Mouse (Mus musculus) cerebellum, postnatal 25 days (tissue): ENCODE measurements around the gene Nln.
A peak's percentile ranks its signal among the peaks of the same experiment; 100 is the strongest.

Source experiments
- DNase-seq, 2 experiments: peaks; one replicate each; pipeline ENCODE4 v3.0.0; 2021; ENCODE audit warnings: mixed read lengths in 2 of 2

Gene Nln

DNA sequence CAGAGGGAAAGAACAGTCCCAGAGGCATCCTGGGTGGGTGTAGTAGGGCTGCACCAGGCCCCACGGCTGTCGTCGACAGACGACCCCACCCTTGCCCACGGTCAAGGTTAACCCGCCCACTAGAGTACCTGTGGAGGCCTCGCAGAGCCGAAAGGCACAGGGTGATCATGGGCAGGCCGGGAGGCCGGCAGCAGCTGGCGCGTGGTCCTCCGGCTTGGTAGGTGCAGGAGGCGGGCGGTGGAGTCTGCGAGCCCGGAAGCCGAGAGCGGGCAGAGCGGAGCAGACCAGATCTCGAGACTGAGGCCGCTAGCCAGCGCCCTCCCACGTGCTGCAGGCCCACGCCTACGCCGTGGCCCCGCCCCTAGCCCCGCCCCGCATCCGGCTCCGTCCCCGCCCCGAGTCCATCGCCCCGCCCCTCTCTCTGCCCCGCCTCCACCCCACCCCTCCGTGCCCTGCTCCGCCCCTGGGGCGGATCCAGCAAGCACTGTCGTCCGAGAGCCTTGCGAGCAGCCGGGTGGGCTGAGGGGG is at the start of gene Nln, which contains the start of gene Sgtb:
TSS of gene Nln (minus strand) at position 327 of the 528 bp plus-strand sequence.
TSS of gene Sgtb (plus strand) at position 454 of the 528 bp plus-strand sequence.
- DNase-seq = peak; percentile 80 to 94

DNA sequence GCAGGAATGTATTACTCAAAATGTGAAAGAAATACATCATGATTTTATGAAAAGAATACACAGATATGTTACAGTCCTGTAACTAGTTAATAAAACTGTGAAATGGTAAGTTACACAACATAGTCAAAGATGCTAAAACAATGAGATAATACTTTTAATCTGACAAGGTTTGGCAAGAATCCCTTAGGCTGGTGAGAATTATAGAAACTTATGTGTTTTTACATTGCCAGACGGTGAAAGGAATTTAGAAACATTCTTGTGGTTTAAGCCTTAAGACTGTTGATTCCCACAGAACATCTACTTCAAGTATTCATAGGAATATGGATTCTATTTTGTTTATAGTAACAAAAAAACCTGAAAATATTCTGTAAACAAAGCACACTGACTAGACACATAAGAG is 46.3 kb upstream of the Nln start:
- no peak for DNase-seq

DNA sequence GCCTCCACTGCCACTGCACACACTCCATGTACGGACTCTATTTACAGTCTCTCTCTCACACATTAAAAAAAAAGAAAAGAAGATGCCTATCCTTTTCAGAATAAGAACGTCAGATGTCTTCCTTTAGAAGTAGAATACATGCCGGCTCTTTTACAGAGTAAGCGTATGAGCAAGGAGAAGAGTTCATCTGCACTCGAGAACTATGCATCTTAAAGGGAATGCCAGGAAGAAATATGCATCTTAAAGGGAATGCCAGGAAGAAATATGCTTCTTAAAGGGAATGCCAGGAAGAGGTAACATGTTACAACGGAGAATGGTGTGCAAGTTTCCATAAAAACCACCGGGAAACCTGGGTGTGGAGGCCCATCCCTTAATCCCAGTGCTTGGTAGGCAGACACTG is 45.7 kb upstream of the Nln start:
- DNase-seq = no peak

DNA sequence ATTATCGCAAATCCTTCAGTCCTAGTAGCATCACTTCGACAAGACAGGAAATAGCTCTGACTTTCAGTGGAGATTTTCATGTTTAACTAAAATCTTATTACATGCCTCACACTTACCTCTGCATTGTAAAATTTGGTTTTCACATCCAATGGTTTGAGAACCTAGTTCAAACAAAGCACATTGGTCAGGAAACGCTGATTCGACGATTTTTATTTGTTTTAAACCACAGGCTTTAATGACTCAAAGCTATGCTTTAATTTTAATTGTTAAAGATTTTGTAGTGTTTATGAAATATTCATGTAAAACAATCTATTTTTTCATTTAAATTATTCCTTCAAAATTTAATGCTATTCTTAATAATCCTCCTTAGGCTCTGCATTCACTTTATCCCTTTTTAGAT is 44.8 kb upstream of the Nln start:
- no peak for DNase-seq

DNA sequence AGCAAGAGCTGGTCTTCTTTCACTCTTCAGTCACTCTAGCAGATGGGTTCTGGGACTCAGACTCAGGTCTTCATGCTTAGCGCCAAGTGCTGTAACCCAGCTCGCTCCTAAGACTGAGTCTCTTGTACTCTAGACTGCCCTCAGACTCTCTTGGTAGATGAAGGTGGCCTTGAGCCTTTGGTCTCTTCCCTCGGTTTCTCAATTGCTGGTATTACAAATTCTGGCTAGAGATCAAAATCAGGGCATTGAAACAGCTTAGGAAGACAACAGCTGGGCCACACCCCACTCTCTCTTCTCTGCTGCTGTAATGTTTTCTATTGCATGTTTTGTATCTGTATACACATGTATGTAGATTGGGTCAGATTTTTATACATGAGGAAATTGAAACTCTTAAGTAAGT is 36.2 kb upstream of the Nln start:
- no peak for DNase-seq

DNA sequence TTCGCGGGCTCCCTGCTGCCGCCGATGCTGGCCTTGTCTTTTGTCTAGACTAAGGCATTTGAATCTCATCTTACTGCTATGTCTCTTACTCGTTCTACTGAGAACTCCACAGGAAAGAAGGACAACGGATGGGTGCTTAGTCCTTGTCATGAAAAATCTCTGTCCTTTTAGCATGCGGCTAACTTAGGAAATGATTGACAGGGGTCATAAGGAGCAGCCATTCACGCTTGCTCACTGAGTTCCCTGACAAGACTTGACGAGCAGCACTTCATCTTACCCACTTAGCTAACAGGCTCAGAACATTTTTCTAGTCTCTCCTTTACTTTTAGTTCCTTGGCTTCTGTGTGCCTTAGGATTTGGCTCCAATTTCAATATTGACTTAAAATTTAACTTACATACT is 35.5 kb upstream of the Nln start:
- no peak for DNase-seq

DNA sequence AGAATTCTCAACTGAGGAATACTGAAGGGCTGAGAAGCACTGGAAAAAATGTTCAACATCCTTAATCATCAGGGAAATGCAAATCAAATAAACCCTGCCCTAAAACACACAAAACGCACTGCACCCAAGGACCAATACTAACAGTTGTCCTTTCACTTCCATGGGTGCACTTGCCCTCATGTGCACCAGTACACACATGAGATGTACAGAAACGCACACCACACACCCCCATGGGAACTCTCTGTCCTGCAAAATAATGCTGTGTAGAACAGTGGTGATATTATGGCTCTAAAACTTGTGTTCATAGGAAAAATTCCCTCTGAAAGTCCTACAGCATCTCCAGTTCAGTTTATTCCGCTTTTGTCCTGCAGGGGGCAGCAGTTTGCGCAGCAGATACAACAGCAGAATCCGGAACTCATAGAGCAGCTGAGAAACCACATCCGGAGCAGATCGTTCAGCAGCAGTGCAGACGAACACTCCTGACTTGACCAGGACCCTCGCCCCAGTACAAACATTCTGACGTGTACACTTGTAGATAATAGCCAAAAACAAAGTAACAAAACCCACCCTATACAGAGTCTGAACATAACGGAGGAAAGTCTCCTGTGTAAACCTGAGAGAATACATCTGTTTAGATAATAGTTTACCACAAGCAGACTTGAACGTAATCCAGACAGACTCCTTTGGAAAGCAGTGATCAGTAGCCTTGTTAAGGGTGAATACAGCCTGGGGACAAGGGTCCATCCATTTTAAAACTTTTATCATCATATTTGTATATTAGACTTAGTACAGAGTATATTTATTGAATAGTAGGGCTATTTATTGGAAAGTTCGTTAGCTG is 30.2 kb upstream of the Nln start:
- DNase-seq = peak; percentile 81 to 88

DNA sequence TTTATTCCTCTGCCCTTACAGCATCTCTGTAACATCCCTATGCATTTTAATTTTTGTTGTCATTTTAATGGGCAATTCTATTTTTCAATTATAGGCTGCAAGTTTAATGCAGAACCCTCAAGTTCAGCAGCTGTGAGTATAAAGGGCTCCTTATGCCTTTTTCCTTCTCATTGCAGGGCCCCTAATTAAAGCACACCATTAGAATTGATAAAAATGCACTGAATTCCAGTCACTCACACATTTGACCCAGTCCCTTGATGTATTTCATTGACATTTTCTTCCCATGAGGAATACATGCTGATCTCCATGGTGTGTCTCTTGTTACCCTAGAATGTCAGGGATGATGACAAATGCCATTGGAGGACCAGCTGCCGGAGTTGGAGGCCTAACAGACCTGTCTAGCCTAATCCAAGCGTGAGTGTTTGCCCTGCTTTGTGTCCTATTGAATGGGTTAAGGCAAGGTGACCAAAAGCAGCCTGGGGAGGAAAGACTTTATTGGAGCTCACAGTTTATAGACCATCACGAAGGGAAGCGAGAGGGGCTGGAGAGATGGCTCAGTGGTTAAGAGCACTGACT is 25.2 kb upstream of the Nln start:
- DNase-seq = no peak

DNA sequence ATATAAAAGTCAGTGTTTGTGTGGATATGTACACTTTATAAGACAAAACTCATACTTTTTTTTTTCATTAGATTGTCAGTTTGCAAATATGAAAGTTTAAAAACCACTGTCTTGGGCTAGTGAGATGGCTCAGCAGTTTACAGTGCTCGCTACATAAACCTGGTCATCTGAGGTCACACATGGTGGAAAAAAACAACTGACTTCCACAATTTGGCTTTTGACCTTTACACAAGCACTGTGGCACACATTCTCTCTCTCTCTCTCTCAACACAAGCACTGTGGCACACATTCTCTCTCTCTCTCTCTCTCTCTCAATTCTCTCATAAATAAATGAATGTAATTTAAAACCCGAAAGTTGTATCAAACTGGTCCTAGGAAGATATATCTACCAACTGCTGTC is 23.1 kb upstream of the Nln start:
- no peak for DNase-seq

DNA sequence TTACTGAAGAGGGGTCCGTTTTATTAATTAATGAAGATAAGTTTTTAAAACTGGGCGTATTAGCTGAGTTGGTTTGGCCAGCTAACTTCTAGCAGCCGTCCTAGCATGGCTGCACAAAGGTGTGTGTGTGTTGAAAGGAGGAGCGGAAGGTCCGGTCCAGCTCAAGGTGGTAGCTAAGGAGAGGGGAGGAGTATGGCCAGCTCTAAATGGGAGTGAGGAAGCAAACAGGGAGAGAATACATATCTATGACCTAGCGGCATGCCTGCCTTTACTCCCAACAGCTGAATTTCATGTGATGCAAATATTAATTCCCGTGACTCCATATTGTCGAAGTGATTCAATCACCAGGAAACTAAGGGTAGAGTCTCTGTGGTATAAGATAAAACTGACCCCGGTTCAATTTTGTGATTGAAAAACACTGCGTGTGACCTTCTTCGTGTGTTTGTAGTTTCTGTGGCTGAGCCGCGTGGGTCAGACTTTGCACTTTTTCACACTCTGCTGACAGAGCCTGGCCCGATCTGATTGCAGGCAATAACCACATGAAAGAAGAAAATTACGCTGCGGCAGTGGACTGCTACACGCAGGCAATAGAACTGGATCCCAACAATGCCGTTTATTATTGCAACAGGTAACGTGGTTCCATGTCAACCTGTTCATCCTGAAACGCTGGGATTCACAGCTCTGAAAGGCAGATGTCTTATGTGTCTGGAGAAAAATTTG is 14.4 kb upstream of the Nln start:
- no peak for DNase-seq

DNA sequence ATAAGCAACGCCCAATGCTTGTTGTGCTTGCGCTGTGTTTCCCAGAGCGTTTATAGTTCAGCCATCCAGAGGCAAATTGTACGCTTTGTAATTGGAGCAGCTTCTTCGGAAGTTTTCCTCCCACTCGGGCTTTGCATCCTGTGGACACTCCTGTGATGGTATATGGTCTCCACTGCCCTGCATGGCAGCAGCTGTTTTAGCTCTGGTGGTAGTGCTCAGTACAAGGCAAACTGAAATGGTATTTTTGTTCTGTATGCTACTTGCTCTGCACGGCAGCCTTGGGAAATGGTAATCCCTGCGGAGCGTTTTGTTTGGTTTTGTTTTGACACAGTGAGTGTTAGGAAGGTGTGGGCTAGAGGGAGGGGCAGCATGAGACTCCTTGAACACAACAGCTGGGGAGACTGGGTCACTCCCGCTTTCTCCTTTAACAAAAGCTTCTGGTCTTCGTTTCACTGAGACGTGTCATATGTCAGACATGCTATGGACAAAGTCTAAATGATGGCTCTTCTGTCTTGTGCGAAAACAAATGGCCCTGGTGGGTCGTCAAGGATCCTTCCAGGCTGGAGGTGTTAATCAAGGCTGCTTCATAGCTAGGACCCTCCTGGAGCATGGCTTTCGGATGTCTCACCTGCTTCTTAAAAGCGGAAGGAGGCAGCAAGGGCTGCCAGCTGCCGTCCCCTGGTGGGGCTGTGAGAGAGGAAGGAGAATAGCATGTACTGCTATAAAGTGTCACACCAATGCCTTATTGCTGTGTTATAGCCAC is 12.8 kb upstream of the Nln start:
- no peak for DNase-seq

DNA sequence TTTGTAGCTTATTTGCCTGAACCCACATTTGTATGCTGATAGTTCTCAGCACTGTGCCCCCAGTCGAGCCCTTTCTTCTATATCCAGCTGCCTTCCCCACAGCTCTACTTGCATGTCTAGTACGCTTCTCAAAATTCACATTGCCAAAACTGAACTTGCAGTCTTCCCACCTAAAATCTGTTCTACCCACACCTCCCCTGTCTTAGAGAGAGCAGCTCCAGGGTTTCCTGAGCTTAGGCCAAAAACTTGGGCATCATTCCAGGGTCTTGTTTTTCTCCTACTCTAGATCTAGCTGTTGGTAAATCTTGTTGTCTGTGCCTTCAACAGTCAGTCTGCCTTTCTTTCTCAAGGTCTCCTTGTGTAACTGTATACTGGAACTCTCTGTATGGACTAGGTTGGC is 5.4 kb upstream of the Nln start:
- no peak for DNase-seq

DNA sequence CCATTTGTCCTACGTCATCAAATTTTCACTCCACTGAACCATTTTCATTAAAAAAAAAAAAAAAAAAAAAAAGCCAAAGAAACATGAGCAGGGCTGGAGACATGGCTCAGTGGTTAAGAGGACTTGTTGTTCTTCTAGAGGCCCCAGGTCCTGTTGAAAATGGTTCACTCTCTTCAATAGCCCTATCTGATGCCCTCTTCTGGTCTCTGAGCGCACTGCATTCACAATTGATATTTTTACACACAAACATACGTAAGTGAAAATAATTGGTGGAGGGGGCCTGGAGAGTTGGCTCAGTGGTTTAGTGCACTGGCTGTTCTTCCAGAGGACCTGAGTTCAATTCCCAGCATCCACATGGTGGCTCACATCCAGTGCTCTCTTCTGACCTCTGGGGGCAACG is 4.4 kb upstream of the Nln start:
- no peak for DNase-seq

DNA sequence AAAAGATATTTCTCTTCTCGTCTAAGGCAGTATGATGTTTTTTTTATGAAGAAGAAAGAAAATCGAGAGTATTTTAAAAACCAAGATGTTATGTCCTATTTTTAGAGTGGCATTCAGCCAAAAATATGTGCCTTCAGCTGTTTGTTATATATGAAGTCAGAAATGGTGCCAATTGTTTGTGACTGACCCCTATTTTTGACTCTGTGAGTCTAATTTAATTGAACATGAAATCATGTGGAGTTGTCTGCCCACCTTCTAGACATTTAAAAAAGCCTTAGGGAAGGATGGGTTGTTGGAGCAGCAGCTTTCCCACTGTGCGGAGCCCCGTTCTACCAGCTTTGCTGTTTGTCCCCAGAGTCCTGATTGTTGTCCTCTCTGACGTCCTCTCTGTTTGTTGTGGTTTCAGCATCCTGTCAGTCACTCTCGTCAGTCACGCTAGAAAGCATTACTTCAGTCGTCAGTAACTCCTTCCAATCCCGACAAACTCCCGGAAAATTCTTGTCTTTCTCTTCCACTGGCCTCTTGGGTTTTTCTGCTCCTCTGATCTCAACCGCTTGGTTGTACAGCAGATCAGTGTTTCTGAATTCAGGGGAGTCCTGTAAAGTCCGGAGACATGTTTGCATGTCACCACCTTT is 3.0 kb upstream of the Nln start:
- no peak for DNase-seq

DNA sequence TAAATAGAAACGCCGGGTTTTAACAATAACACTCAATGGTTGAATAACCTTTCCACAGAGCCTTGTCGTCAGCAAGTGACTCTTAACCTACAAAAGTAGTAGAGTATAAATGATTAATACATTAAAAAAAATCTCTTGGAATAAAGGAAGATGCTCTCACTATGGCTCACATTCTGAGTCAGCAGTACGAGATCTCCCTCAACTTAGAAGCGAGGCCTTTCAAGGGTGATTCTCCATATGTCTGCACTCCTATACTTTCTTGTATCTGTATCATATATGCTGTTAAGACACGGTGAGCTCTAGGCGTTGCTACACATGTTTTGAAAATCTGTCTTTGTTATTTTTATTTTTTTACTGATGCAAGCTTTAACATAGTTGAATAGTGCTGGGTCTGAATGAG is 1.1 kb upstream of the Nln start:
- DNase-seq = no peak

DNA sequence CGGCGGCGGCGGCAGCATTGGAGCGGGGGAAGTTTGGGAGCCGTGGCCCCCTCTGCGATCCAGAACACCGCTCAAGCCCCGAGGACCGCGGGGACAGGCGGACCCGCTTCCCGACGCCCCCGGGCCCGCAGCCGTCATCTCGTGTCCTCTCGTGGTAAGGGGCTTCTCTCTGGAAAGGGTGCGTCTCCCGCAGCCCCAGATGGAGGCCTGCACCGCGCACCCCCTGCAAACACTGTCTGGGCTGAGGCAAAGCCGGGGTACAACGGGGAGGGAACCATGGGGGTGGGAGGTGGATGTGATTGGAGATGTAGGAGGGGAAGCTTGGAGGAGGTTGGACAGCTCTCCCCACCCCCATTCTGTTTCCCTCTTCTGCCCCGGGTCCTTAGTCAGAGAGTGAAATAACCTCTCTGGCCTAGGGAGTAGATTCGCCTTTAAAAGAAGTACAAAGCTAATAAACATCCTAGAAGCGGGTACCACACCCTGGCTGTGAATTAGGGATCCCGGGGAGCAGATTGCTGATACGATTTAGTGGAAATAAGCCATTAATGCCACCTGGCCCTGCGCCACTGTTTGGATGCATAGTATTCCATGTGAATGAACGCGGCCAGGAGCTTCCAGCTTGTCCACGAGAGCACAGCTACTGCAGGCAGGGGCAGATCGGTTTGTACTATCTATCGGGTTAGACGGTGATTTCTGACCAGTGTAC is 555 bp upstream of the Nln start:
- DNase-seq = peak; percentile 70 to 79

DNA sequence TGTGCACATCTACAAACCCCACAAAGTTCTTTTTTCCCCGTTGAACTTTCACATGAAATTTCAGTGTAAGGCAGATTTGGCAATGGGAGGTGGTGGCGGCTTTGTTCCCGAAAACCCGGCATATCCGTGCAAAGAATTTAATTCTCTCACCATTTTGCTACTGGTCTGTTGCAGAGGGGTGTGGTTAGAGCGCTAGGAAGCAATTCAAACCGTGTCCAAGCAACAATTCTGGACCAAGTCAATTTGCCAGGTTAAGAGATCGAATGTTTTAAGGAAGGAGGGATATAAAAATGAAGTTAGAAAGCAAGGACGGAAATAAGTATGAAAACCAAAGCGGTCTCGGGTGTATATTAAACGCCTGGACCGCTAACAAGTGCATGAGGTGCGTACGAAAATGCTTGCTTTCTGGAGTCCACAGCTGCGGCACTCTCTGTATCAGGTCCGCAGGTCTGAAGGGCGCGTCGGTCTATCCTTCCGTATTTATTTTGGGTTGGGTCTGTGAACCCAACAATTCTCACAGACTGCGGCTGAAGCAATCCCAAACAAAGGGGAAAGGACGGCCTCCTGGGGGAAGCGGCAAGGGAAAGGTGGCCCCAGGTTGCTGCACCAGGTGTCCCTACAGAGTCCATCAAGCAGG is 645 bp downstream of the Nln start:
- no peak for DNase-seq

DNA sequence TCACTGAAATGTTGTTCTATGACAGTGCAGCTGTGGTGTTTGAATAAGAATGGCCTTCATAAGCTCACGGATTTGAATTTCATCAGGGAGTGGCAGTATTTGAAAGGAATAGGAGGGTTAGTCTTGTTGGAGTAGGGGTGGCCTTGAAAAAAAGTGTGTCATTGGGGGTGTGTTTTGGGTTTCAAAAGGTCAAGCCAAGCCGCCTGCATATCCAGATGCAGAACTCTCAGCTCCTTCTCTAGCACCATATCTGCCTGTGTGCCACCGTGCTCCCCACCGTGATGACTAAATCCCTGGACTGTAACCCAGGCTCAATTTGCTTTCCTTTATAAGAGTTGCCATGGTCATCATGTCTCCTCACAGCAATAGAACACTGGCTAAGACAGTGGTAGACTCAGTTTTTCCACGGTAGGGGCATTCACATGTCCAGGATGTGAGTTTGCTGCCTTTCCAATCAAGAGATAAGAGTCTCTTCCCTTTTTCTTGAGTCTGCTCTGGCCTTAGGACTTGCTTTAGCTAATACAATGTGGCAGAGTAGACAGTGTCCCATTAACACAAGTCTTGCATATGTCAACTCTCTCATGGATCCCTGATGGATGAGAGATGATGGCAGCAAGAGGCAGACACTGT is 7.7 kb downstream of the Nln start:
- no peak for DNase-seq

DNA sequence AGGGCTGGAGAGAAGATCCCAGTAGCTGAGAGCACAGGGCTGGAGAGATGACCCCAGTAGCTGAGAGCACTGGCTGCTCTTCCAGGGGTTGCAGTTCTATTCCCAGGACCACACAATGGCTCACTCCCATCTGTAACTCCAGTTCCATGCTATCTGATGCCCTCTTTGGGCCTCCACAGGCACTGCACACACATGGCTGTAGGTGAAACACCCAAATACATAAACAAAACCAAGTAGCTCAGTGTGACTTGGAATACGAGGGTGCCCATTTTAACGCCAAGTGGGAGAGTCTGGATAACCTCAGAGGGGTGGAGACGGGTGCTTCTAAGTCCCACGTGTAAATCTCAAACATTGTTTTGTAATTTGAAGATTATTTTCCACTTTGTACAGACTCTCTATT is 9.0 kb downstream of the Nln start:
- no peak for DNase-seq

DNA sequence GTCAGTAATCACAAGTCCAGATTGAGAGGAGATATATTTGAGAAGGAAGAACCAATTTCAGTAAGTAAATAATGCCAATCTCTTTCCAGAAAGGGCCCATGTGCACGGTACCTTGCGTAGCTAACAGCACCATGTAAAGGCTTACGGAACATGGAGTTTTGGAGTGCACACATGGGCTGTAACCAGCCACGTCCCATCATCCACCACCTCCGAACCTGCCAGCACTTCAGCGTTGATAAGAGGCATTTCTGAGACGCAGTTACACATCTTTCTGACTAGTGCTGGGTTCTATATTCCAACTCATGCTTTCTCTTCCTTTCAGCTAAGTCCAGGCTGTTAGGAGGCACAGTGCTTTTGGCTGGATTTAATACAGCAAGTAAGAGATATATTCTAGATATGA is 12.2 kb downstream of the Nln start:
- no peak for DNase-seq

DNA sequence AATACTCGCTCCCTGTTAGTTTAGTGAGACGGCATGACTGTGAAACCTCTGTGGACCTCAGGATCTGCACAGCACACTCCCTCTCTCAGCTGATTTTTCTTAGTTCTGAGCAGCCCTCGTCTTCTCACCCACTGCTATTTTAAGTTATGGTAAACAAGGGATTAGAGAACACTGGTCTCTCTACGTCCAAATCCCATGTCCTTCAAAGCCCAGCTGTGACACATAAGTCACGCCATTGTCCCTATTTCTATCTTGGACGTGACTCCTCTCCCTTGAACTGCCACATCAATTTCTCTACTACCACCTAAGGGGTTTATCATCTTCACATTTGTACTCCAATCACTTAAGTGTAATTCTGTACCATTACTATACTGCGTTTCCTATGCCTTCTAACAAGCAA is 13.5 kb downstream of the Nln start:
- DNase-seq = no peak
